Mouse (Mus musculus) effector memory CD4-positive, alpha-beta T cell, adult 5 months (primary cell): ENCODE results near the gene A4galt. TPM values are rescaled to one million over a fixed set of nuclear protein-coding genes. Genes with fewer than 3 reads are reported as not detected.

ENCODE experiments used
- polyA plus RNA-seq: library from polyadenylated mRNA; unstranded; fragments of 100-300 nt; shearing (Covaris generic); gene quantifications from one replicate; pipeline ENCODE4 v1.2.1, GENCODE M21; 2017

A4galt gene
- not detected for polyA plus RNA-seq

DNA sequence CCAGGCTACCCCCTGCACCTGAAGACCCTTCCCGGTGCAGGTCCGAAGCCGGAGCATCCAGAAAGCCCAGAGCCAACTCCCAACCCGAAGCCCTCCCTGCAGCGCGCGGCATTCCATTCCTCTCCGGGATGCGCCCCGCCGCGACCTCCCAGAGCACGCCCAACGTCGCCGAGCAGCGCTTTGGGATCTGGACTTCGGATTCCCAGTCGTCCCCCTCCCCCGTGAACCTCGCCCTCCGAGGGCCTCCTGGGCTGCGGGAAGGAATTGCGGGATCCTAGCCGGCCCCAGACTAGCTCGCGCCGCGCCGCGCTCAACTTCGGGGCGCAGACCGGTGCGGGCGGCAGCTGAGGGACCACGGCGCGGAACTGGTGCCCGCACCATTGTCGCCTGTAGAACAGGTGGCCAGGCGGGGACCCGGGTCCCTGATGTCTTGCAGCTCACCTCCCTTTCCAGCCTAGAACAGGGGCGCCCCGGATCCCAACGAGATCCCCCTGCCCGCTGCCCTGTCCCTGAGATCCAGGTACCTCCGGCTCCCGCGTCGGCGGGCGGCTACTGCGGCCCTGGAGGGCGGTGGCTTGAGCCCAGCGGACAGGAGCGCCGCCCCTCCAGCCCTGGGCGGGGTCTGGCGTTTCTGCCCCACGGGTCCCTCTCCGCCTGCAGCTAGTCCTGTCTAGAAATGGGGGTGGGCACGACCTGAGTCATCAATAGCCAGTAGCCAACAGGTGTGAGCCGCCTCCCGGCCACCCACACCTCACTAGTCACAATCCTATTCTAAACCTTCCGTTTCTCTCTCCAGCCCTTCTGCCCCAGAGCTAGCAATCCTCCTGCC, at the start of gene A4galt:
Gene A4galt, minus strand, starts transcription at position 599 of the 829 bp plus-strand sequence.

Other genes starting within 250 kb of the A4galt start
- 0.11 TPM for gene Nfam1, start 218.5 kb downstream of the A4galt start, polyA plus RNA-seq
- gene Serhl, start 162.3 kb downstream of the A4galt start, polyA plus RNA-seq: 51.6 TPM
- gene Rrp7a, start 129.0 kb downstream of the A4galt start, polyA plus RNA-seq: 78.3 TPM
- gene Poldip3, start 102.4 kb downstream of the A4galt start, polyA plus RNA-seq: 158 TPM
- gene Cyb5r3, start 79.2 kb downstream of the A4galt start, polyA plus RNA-seq: 96.1 TPM
- gene Arfgap3, start 98.5 kb upstream of the A4galt start, polyA plus RNA-seq: 11.8 TPM
- gene Pacsin2, start 212.8 kb upstream of the A4galt start, polyA plus RNA-seq: 46.9 TPM